Mouse (Mus musculus) cerebellum, adult 2 months (tissue): Measurements from ENCODE around the gene Inafm1.

ENCODE experiments used
- CTCF ChIP-seq: fragments of 200-500 bp; IDR thresholded peaks from 2 replicates; pipeline ENCODE4 v1.5.1; 2011; ENCODE audit warnings: low read depth, mild to moderate bottlenecking, control low read depth, low read length, moderate library complexity, borderline replicate concordance; ENCODE audit not compliant: insufficient read depth
- POLR2A ChIP-seq: fragments of 200-500 bp; IDR thresholded peaks from 2 replicates; pipeline ENCODE4 v1.6.1; 2011; ENCODE audit warnings: low read length, control low read depth, borderline replicate concordance; ENCODE audit not compliant: insufficient read depth

DNA sequence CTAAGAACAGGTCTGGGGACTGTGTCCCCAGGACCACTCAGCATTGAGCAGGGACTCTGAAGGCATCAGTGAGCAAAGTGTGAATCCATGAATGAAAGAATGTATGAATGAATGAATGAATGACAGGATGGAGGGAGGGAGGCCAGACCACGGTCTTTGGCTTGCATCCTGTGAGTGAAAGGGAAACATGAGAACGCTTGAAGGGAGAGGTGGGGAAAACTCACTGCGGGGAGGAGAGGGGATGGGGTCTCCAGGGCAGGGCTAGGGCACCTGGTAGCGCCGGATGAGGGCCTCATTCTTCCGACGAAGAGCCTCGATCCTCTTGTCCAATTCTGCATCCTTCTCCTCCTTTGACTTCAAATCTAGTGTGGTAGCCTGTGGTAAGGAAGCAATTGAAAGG, 10.6 kb upstream of the Inafm1 start:
- TF ChIP-seq POLR2A (no peak), CTCF (no peak)
